Mouse (Mus musculus): ENCODE data around the gene Tubb3. TPM values are rescaled to one million over a fixed set of nuclear protein-coding genes. Genes with fewer than 3 reads are reported as not detected.
A peak's percentile ranks its signal among the peaks of the same experiment; 100 is the strongest.

Gene Tubb3
- polyA plus RNA-seq, 1 experiment from 2014 or later = 950 TPM

- Histone ChIP-seq H3K9ac (ENCODE audit: low read depth, low read length) (no peak overlapping the region), H3K4me2 (replicated peaks; ENCODE audit: low read depth, low read length) (peak overlapping the region; percentile 19; the same call in 1 of the 2 replicates), H3K4me1 (replicated peaks; ENCODE audit: control insufficient read depth, insufficient read depth, low read length) (peaks cover 2% of the 10 kb centered on the region; the same call in 1 of the 2 replicates), H3K27me3 (ENCODE audit: control insufficient read depth, insufficient read depth, low read length) (peaks cover 7% of the 10 kb centered on the region; the same call in 1 of the 2 replicates), H3K9me3 (ENCODE audit: control insufficient read depth, low read length) (no peaks in the 10 kb centered on the region), H3K27ac (ENCODE audit: low read depth, low read length) (no peak overlapping the region), H3K36me3 (ENCODE audit: control insufficient read depth, insufficient read depth, low read length) (peaks cover 9% of the 10 kb centered on the region; the same call in 1 of the 2 replicates), H3K4me3 (ENCODE audit: low read depth, low read length) (no peak overlapping the region)
- DNase-seq (ENCODE audit: low spot score) (peak; percentile 35), ATAC-seq (ENCODE audit: low FRiP score) (no peak)
- 79% methylated on average over 8 of the region's 8 CpGs for WGBS
These were observed 5.0 kb downstream of the Tubb3 start for GRCm38 (mm10) chr8:123415967-123416943.

- no peak overlapping the region for H3K27ac ChIP-seq (ENCODE audit: low read depth, low read length)
- ATAC-seq (ENCODE audit: low FRiP score) = no peak
- no peaks in the 10 kb centered on the region for H3K9me3 ChIP-seq (ENCODE audit: control insufficient read depth, low read length)
- WGBS = 83% methylated on average over 8 of the region's 8 CpGs
- DNase-seq (ENCODE audit: low spot score) = no peak
- H3K4me1 ChIP-seq (replicated peaks; ENCODE audit: control insufficient read depth, insufficient read depth, low read length) = peaks cover 3% of the 10 kb centered on the region; the same call in 1 of the 2 replicates
- peaks cover 9% of the 10 kb centered on the region; the same call in 1 of the 2 replicates for H3K36me3 ChIP-seq (ENCODE audit: control insufficient read depth, insufficient read depth, low read length)
- H3K9ac ChIP-seq (ENCODE audit: low read depth, low read length) = no peak overlapping the region
- no peak overlapping the region for H3K4me2 ChIP-seq (replicated peaks; ENCODE audit: low read depth, low read length)
- no peak overlapping the region for H3K4me3 ChIP-seq (ENCODE audit: low read depth, low read length)
- H3K27me3 ChIP-seq (ENCODE audit: control insufficient read depth, insufficient read depth, low read length) = peaks cover 3% of the 10 kb centered on the region; the same call in 1 of the 2 replicates
These were observed 5.8 kb downstream of the Tubb3 start for GRCm38 (mm10) chr8:123416944-123417555.

DNA sequence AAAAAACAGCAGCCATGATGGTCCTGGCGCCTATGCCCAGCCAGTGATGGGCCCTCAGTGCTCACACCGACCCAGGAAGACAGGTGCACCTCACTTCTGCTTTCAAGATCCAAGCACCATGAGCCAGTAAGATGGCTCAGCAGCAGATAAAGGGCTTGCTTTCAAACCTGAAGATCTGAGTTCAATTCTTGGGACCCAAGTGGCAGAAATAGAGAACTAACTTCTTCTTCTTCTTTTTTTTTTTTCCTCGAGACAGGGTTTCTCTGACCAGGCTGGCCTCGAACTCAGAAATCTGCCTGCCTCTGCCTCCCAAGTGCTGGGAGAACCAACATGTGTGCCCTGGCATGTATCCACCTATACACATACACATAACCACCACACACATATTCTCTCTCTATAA lies 8.5 kb downstream of the Tubb3 start:
- 89% methylated on average over 4 of the region's 4 CpGs for WGBS
- peaks cover 2% of the 10 kb centered on the region; the same call in 1 of the 2 replicates for H3K4me1 ChIP-seq (replicated peaks; ENCODE audit: control insufficient read depth, insufficient read depth, low read length)

GRCm38 (mm10) chr8:123420525-123421281 lies 9.5 kb downstream of the Tubb3 start:
- H3K36me3 ChIP-seq (ENCODE audit: control insufficient read depth, insufficient read depth, low read length) = peaks cover 9% of the 10 kb centered on the region; the same call in 1 of the 2 replicates
- WGBS = 94% methylated on average over 34 of the region's 34 CpGs
- DNase-seq (ENCODE audit: low spot score) = no peak

More for the DNA sequence above, 8.5 kb downstream of the Tubb3 start:
- ATAC-seq (ENCODE audit: low FRiP score) = no peak
- H3K4me2 ChIP-seq (replicated peaks; ENCODE audit: low read depth, low read length) = no peak overlapping the region
- no peak overlapping the region for H3K9ac ChIP-seq (ENCODE audit: low read depth, low read length)
- H3K9me3 ChIP-seq (ENCODE audit: control insufficient read depth, low read length) = no peaks in the 10 kb centered on the region
- no peak overlapping the region for H3K27ac ChIP-seq (ENCODE audit: low read depth, low read length)
- H3K36me3 ChIP-seq (ENCODE audit: control insufficient read depth, insufficient read depth, low read length) = peaks cover 9% of the 10 kb centered on the region; the same call in 1 of the 2 replicates
- H3K4me3 ChIP-seq (ENCODE audit: low read depth, low read length) = no peak overlapping the region
- H3K27me3 ChIP-seq (ENCODE audit: control insufficient read depth, insufficient read depth, low read length) = no peaks in the 10 kb centered on the region
- no peak for DNase-seq (ENCODE audit: low spot score)

GRCm38 (mm10) chr8:123421325-123421724 lies 10.1 kb downstream of the Tubb3 start:
- WGBS = 91% methylated on average over 19 of the region's 19 CpGs
- ATAC-seq (ENCODE audit: low FRiP score) (no peak; the same call in 1 of the 2 replicates), DNase-seq (ENCODE audit: low spot score) (no peak)
- Histone ChIP-seq H3K4me1 (replicated peaks; ENCODE audit: control insufficient read depth, insufficient read depth, low read length) (peaks cover 2% of the 10 kb centered on the region; the same call in 1 of the 2 replicates), H3K27me3 (ENCODE audit: control insufficient read depth, insufficient read depth, low read length) (no peaks in the 10 kb centered on the region), H3K36me3 (ENCODE audit: control insufficient read depth, insufficient read depth, low read length) (peaks cover 9% of the 10 kb centered on the region; the same call in 1 of the 2 replicates), H3K4me2 (replicated peaks; ENCODE audit: low read depth, low read length) (no peak overlapping the region), H3K9ac (ENCODE audit: low read depth, low read length) (no peak overlapping the region), H3K4me3 (ENCODE audit: low read depth, low read length) (no peak overlapping the region), H3K9me3 (ENCODE audit: control insufficient read depth, low read length) (no peaks in the 10 kb centered on the region), H3K27ac (ENCODE audit: low read depth, low read length) (no peak overlapping the region)

More at GRCm38 (mm10) chr8:123420525-123421281, 9.5 kb downstream of the Tubb3 start:
- no peak for ATAC-seq (ENCODE audit: low FRiP score)
- Histone ChIP-seq H3K4me3 (ENCODE audit: low read depth, low read length) (no peak overlapping the region), H3K4me2 (replicated peaks; ENCODE audit: low read depth, low read length) (no peak overlapping the region), H3K4me1 (replicated peaks; ENCODE audit: control insufficient read depth, insufficient read depth, low read length) (peaks cover 2% of the 10 kb centered on the region; the same call in 1 of the 2 replicates), H3K27me3 (ENCODE audit: control insufficient read depth, insufficient read depth, low read length) (no peaks in the 10 kb centered on the region), H3K9me3 (ENCODE audit: control insufficient read depth, low read length) (no peaks in the 10 kb centered on the region), H3K27ac (ENCODE audit: low read depth, low read length) (no peak overlapping the region), H3K9ac (ENCODE audit: low read depth, low read length) (no peak overlapping the region)

DNA sequence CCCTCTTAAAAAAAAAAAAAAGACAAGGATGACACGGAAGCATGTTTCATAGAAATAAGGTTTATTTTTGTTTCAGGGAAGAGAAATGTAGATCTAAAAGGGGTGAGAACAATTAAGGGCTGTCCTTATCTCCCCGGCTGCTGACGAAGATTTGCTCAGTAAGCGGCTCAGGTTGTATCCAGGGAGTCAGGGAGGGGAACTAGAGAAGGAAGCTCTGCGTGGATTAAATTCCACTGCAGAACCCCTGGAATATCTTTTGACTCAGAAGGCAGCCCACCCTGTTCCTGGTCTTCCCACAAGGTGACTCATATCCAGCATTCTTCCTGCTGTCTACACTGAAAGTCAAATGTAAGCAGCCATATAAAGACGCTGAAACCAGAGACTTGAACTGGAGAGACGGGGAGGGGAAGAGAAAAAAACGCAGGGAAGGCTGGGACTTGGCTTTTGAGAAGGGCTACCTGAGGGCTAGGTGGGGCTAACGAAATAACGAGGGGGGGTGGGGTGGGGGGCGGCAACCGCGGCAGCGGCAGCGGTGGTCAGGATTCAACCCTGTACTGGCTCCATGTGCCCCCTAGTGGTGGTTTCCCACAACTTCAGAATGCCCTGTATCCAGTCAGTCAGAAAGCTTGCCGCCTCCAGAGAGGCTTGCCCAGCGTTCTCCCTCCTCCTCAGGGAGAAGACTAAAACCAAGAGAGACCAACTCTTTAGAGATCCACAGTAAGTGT lies 11.0 kb downstream of the Tubb3 start:
- ATAC-seq (ENCODE audit: low FRiP score) (peak; percentile 56), DNase-seq (ENCODE audit: low spot score) (peak; percentile 85)
- H3K4me2 ChIP-seq (replicated peaks; ENCODE audit: low read depth, low read length) = no peak overlapping the region
- peaks cover 9% of the 10 kb centered on the region; the same call in 1 of the 2 replicates for H3K36me3 ChIP-seq (ENCODE audit: control insufficient read depth, insufficient read depth, low read length)
- H3K4me3 ChIP-seq (ENCODE audit: low read depth, low read length) = no peak overlapping the region
- no peaks in the 10 kb centered on the region for H3K9me3 ChIP-seq (ENCODE audit: control insufficient read depth, low read length)
- no peak overlapping the region for H3K27ac ChIP-seq (ENCODE audit: low read depth, low read length)
- H3K9ac ChIP-seq (ENCODE audit: low read depth, low read length) = no peak overlapping the region
- no peaks in the 10 kb centered on the region for H3K27me3 ChIP-seq (ENCODE audit: control insufficient read depth, insufficient read depth, low read length)
- H3K4me1 ChIP-seq (replicated peaks; ENCODE audit: control insufficient read depth, insufficient read depth, low read length) = 0 out of 2 replicates have a peak, but pooled peaks cover 2% of the 10 kb centered on the region
- 21% methylated on average over 17 of the region's 17 CpGs for WGBS

- Histone ChIP-seq H3K4me2 (replicated peaks; ENCODE audit: low read depth, low read length) (no peak overlapping the region), H3K36me3 (ENCODE audit: control insufficient read depth, insufficient read depth, low read length) (peaks cover 9% of the 10 kb centered on the region; the same call in 1 of the 2 replicates), H3K27ac (ENCODE audit: low read depth, low read length) (no peak overlapping the region), H3K9ac (ENCODE audit: low read depth, low read length) (no peak overlapping the region), H3K27me3 (ENCODE audit: control insufficient read depth, insufficient read depth, low read length) (no peaks in the 10 kb centered on the region), H3K9me3 (ENCODE audit: control insufficient read depth, low read length) (peaks cover 2% of the 10 kb centered on the region), H3K4me1 (replicated peaks; ENCODE audit: control insufficient read depth, insufficient read depth, low read length) (0 out of 2 replicates have a peak, but pooled peaks cover 2% of the 10 kb centered on the region), H3K4me3 (ENCODE audit: low read depth, low read length) (no peak overlapping the region)
- DNase-seq (ENCODE audit: low spot score) (no peak), ATAC-seq (ENCODE audit: low FRiP score) (no peak; the same call in 1 of the 2 replicates)
- 18% methylated on average over 3 of the region's 3 CpGs for WGBS
These were observed 11.5 kb downstream of the Tubb3 start for GRCm38 (mm10) chr8:123422781-123423159.
